Mouse (Mus musculus) kidney, embryonic 14.5 days (tissue): ENCODE results near the gene Fgf23. TPM values are rescaled to one million over a fixed set of nuclear protein-coding genes. Genes with fewer than 3 reads are reported as not detected.

Experiments
- ATAC-seq: fragments of 200-750 bp; cut with Nextera tagmentation; 2 replicates; pipeline ENCODE4 v1.8.0; 2017; ENCODE audit warnings: moderate number of reproducible peaks, mild to moderate bottlenecking, moderate TSS enrichment, moderate library complexity; ENCODE audit not compliant: low FRiP score, low TSS enrichment
- H3K27ac ChIP-seq: fragments of 300-500 bp; sonication (generic); 2 replicates; pipeline ENCODE4 v1.5.1; 2014; ENCODE audit warnings: low read depth, mild to moderate bottlenecking, low read length, moderate library complexity, mixed read lengths
- H3K27me3 ChIP-seq: fragments of 300-500 bp; sonication (generic); 2 replicates; pipeline ENCODE4 v1.6.1; 2014; ENCODE audit warnings: mild to moderate bottlenecking, low read length; ENCODE audit not compliant: control insufficient read depth, insufficient read depth
- H3K36me3 ChIP-seq: fragments of 300-500 bp; sonication (generic); 2 replicates; pipeline ENCODE4 v1.6.1; 2014; ENCODE audit warnings: low read length, mixed read lengths; ENCODE audit not compliant: control insufficient read depth, insufficient read depth
- H3K4me1 ChIP-seq: fragments of 300-500 bp; sonication (generic); 2 replicates; pipeline ENCODE4 v1.6.1; 2014; ENCODE audit warnings: low read length, mixed read lengths; ENCODE audit not compliant: control insufficient read depth, insufficient read depth
- H3K4me2 ChIP-seq: fragments of 300-500 bp; sonication (generic); replicated peaks from 2 replicates; pipeline ENCODE4 v1.6.1; 2014; ENCODE audit warnings: low read depth, mild to moderate bottlenecking, low read length
- H3K4me3 ChIP-seq: fragments of 300-500 bp; sonication (generic); 2 replicates; pipeline ENCODE4 v1.5.1; 2014; ENCODE audit warnings: mild to moderate bottlenecking, low read length
- H3K9ac ChIP-seq: fragments of 300-500 bp; sonication (generic); 2 replicates; pipeline ENCODE4 v1.6.1; 2014; ENCODE audit warnings: low read depth, mild to moderate bottlenecking, low read length, moderate library complexity
- H3K9me3 ChIP-seq: fragments of 300-500 bp; sonication (generic); 2 replicates; pipeline ENCODE4 v1.6.1; 2016; ENCODE audit warnings: low read length; ENCODE audit not compliant: control insufficient read depth
- WGBS: fragments of 180-500 bp; shearing (Covaris S2); extraction: QIAGEN DNeasy Blood & Tissue Kit; methylation state at CpG from one replicate; pipeline ENCODE4 v1.1.7; 2014; 5-methylcytosine and 5-hydroxymethylcytosine counted together
- polyA plus RNA-seq: library from polyadenylated mRNA; unstranded; fragments of >200 nt; fragmentation: Nextera tagmentation; extraction: Ambion mirVana; gene quantifications from 2 replicates; pipeline ENCODE4 v1.2.1, GENCODE M21; 2014

Gene Fgf23
- polyA plus RNA-seq, result not detected in 2 replicates

DNA sequence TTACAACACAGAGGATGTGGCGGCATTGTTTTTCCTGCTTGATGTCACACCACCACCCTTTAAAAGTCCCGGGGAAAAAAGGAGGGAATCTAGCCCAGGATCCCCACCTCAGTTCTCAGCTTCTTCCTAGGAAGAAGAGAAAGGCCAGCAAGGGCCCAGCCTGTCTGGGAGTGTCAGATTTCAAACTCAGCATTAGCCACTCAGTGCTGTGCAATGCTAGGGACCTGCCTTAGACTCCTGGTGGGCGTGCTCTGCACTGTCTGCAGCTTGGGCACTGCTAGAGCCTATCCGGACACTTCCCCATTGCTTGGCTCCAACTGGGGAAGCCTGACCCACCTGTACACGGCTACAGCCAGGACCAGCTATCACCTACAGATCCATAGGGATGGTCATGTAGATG lies at the start of gene Fgf23:
Gene Fgf23, plus strand, starts transcription at position 86 of the 400 bp plus-strand sequence.
- peak; percentile 95 for ATAC-seq
- Histone ChIP-seq H3K4me2 (0 out of 2 replicates have a peak within 1 kb of the TSS, but pooled peaks have one; percentile 5), H3K9ac (no peak within 1 kb of the TSS), H3K4me3 (no peak within 1 kb of the TSS), H3K27me3 (no peaks in the 10 kb centered on the region), H3K4me1 (no peaks in the 10 kb centered on the region; the same call in 1 of the 2 replicates), H3K27ac (no peak within 1 kb of the TSS), H3K36me3 (no peaks in the 10 kb centered on the region), H3K9me3 (no peaks in the 10 kb centered on the region)
- 7% methylated on average over 5 of the region's 5 CpGs for WGBS

DNA sequence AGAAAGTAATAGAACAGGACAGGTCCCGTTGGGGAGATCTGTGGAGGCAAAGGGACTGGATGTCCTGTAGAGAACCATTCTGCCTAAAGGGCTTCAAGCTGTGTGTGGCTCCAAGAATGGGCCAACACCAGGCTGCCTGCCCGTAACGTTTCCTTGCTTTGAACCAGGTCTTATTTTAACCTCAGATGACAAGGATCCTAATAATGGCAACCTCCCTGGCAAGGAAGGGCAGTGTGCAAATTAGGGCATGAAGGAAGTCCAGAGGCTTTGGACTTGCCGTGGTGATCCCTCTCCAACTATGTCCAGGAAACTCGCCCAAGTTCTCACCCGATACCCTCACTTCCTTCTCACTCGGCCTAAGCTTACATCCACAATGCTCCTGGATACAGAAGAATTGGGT lies 47.9 kb upstream of the Fgf23 start:
- no peak overlapping the region for H3K27ac ChIP-seq
- H3K4me3 ChIP-seq, result no peak overlapping the region
- H3K9ac ChIP-seq, result no peak overlapping the region
- 78% methylated on average over 7 of the region's 7 CpGs for WGBS
- no peak overlapping the region for H3K4me2 ChIP-seq
- ATAC-seq, result no peak
- no peaks in the 10 kb centered on the region for H3K9me3 ChIP-seq
- H3K36me3 ChIP-seq, result no peaks in the 10 kb centered on the region
- H3K27me3 ChIP-seq, result peaks cover 25% of the 10 kb centered on the region
- H3K4me1 ChIP-seq, result no peaks in the 10 kb centered on the region

DNA sequence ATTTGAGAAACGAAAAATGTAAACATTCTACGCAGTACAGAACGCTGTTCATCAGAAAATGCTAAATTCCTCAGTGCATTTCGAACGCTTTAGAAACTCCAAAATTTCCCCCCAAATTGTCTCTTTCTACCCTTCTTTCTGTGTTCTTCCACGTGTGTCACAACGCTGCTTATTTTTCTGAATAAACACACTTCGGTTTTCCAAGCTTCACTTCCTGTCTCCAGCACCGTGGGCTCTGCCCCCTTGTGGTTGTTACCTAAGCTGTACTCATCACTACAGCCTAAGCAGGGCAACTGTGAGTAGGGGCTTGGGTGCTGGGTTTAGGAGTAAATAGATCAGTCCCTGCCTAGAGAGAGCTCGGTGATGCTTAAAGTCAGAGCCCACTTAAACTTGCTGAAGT lies 37.9 kb upstream of the Fgf23 start:
- H3K9ac ChIP-seq, result no peak overlapping the region
- no peak overlapping the region for H3K4me3 ChIP-seq
- peak; percentile 80 for ATAC-seq

DNA sequence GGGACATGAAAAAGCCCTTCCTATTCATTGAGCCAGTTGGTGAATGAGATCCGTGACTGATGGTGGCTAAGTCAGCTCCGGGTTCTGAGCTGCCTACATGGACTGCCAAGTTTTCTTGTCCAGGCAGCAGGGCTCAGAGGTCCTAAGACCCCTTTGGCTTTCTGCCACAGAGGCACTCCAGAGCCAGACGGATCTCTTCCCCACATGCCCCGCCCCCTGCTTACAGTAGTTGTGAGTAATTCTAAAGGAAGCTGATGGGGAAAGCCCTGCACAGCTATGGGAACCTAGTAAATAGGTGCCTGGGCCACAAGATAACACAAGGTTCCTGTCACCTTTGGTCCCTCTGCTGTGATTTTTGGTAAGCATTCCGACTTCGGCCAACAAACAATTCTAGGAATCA lies 27.8 kb upstream of the Fgf23 start:
- no peak for ATAC-seq
- Histone ChIP-seq H3K9me3 (no peaks in the 10 kb centered on the region), H3K27me3 (no peaks in the 10 kb centered on the region), H3K27ac (no peak overlapping the region), H3K4me1 (no peaks in the 10 kb centered on the region), H3K9ac (no peak overlapping the region), H3K36me3 (no peaks in the 10 kb centered on the region), H3K4me3 (no peak overlapping the region), H3K4me2 (no peak overlapping the region)
- WGBS, result 53% methylated on average over 6 of the region's 6 CpGs

More for the DNA sequence above, 37.9 kb upstream of the Fgf23 start:
- 35% methylated on average over 10 of the region's 10 CpGs for WGBS
- Histone ChIP-seq H3K27ac (no peak overlapping the region), H3K4me1 (no peaks in the 10 kb centered on the region), H3K9me3 (no peaks in the 10 kb centered on the region), H3K27me3 (no peaks in the 10 kb centered on the region), H3K4me2 (peak overlapping the region; percentile 8), H3K36me3 (no peaks in the 10 kb centered on the region)

DNA sequence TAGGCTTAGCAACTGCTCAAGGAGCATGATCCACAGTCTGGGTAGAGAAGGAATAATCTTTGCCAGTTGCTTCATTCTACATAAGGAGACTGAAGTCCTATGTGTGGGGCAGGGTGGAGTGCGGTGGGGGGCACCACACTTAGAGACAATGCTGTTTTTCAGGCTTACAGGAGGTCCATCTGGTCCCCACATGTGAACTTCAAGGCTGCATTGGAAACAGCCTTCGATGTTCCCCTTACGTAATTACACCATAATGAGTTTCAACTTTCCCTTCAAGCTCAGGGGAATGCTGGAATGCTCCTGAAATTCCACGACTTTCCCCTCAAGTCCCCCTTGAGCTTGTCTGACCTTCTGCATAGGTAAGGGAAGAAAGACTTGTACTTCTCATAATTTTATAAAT lies 21.9 kb upstream of the Fgf23 start:
- no peak for ATAC-seq

DNA sequence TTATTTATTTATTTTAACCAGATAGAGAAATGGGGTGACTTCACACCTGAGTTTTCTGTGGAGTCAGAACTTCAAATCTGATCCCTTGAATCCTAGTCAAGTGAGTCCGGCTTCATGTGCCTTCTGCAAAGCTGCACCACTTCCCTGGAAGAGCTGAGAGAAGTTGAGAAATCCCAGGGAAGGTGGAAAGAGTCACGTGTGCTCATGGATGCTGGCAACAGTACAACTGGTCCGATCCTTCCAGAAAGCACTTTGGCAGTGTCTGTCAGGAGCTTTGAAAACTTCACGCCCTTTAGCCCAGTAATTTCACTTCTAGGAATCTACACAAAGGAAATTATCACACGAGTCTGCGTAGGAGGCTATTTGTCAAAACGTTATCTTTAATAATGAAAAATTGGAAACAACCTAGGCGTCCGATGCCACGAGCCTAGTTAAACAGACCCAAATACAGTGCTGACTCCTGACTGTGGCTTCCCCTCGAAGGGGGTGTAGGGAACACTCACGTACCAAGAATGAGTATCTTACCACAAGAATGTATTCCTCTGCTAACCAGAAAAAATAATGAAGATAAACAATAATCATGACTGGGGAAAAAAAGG lies 15.6 kb upstream of the Fgf23 start:
- Histone ChIP-seq H3K27ac (no peak overlapping the region), H3K9me3 (no peaks in the 10 kb centered on the region), H3K27me3 (no peaks in the 10 kb centered on the region), H3K4me3 (no peak overlapping the region), H3K4me2 (no peak overlapping the region), H3K36me3 (no peaks in the 10 kb centered on the region), H3K4me1 (no peaks in the 10 kb centered on the region), H3K9ac (no peak overlapping the region)
- no peak for ATAC-seq
- WGBS, result 75% methylated on average over 12 of the region's 12 CpGs

More for the DNA sequence above, 21.9 kb upstream of the Fgf23 start:
- Histone ChIP-seq H3K4me1 (no peaks in the 10 kb centered on the region), H3K27ac (no peak overlapping the region), H3K9me3 (no peaks in the 10 kb centered on the region), H3K4me2 (no peak overlapping the region), H3K27me3 (no peaks in the 10 kb centered on the region), H3K36me3 (no peaks in the 10 kb centered on the region), H3K9ac (no peak overlapping the region), H3K4me3 (no peak overlapping the region)
- 66% methylated on average over 4 of the region's 4 CpGs for WGBS

DNA sequence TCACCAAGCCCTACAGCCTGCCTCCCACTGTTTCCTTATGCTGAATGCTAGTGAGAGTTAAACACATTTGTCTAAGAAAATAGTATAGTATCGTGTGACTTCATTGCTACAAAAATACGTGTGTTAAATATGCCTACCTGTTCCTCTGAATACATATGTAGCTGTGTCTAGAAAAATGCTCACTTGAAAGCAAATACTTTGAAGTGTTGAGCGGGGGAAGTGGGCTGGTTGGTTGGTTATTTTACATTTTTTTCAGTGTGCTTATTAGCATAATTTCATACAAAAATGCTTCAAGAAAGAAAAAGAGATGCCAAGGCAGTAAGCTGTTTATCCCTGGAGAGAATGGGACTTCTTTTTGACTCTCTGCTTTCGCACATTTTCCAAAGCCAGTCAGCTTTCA lies 12.7 kb upstream of the Fgf23 start:
- WGBS, result 84% methylated on average over 4 of the region's 4 CpGs

DNA sequence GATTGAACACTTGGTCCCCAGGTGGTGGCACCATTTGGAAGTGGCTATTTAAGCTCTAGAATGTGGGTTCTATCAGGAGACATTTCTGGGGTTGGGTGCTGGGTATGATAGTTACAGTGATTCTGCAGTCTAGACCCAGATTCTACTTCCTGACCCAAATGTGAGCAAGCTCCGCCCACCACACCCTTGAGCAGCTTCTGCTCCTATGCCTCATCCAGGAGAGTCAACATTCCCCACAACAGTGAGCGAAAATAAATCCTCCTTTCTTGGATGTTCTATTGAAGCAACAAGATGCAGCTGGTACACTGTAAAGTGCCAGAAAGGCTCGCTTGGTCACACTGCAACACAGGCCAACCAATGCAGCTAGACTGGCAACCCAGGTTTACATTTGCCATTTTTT lies 8.8 kb upstream of the Fgf23 start:
- H3K27ac ChIP-seq, result no peak overlapping the region
- H3K9me3 ChIP-seq, result no peaks in the 10 kb centered on the region
- no peaks in the 10 kb centered on the region for H3K27me3 ChIP-seq
- H3K4me3 ChIP-seq, result no peak overlapping the region
- ATAC-seq, result no peak
- no peak overlapping the region for H3K9ac ChIP-seq
- 86% methylated on average over 3 of the region's 3 CpGs for WGBS
- peaks cover 7% of the 10 kb centered on the region for H3K4me1 ChIP-seq
- H3K4me2 ChIP-seq, result no peak overlapping the region
- H3K36me3 ChIP-seq, result no peaks in the 10 kb centered on the region

More for the DNA sequence above, 12.7 kb upstream of the Fgf23 start:
- H3K9ac ChIP-seq, result no peak overlapping the region
- H3K4me2 ChIP-seq, result no peak overlapping the region
- no peaks in the 10 kb centered on the region for H3K9me3 ChIP-seq
- H3K4me3 ChIP-seq, result no peak overlapping the region
- no peak for ATAC-seq
- H3K36me3 ChIP-seq, result no peaks in the 10 kb centered on the region
- no peak overlapping the region for H3K27ac ChIP-seq
- H3K4me1 ChIP-seq, result peaks cover 7% of the 10 kb centered on the region
- H3K27me3 ChIP-seq, result no peaks in the 10 kb centered on the region

DNA sequence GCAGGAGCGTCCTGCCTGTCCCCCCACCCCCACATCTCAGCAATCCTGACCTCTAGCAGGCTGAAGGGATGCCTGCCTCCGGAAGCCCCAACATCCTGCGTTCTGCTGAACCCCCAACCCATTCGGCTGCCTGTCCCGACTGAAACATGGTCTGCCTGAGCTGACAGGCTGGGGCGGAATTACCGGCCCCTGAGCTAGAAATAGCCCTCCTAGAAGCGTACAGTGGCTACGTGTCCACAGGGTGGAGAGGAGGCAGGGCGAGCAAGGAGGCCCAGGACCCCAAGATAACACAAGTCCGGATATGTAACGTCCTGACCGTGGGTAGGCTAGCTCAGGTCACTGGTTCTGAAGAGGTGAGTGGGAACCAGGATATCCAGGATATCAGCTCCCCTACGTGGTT lies 7.9 kb upstream of the Fgf23 start:
- Histone ChIP-seq H3K4me3 (no peak overlapping the region; the same call in 1 of the 2 replicates), H3K27ac (no peak overlapping the region), H3K9ac (no peak overlapping the region), H3K9me3 (no peaks in the 10 kb centered on the region), H3K27me3 (no peaks in the 10 kb centered on the region), H3K4me1 (peaks cover 7% of the 10 kb centered on the region), H3K4me2 (peak overlapping the region; percentile 25; the same call in 1 of the 2 replicates), H3K36me3 (no peaks in the 10 kb centered on the region)
- no peak for ATAC-seq
- 6% methylated on average over 14 of the region's 14 CpGs for WGBS
